Mouse (Mus musculus): Measurements from ENCODE around the gene Slc4a3. TPM values are rescaled to one million over a fixed set of nuclear protein-coding genes. Genes with fewer than 3 reads are reported as not detected.

Slc4a3 gene
- polyA plus RNA-seq, 1 experiment from 2014 or later = 43.0 TPM

GRCm38 (mm10) chr1:75556143-75556781 lies 10.2 kb downstream of the Slc4a3 start:
- Histone ChIP-seq H3K4me3 (replicated peaks; ENCODE audit: low read length) (no peak overlapping the region), H3K27me3 (ENCODE audit: control insufficient read depth, insufficient read depth, low read length) (no peaks in the 10 kb centered on the region), H3K9ac (no peak overlapping the region), H3K9me3 (ENCODE audit: control insufficient read depth, low read length) (no peaks in the 10 kb centered on the region), H3K4me1 (replicated peaks; ENCODE audit: control insufficient read depth, insufficient read depth, low read length) (0 out of 2 replicates have a peak, but pooled peaks cover 4% of the 10 kb centered on the region), H3K4me2 (replicated peaks) (no peak overlapping the region), H3K27ac (no peak overlapping the region), H3K36me3 (replicated peaks; ENCODE audit: control insufficient read depth, insufficient read depth) (peaks cover 74% of the 10 kb centered on the region)
- DNase-seq (ENCODE audit: low spot score) (no peak), ATAC-seq (ENCODE audit: low FRiP score) (no peak)
- 93% methylated on average over 9 of the region's 9 CpGs for WGBS

GRCm38 (mm10) chr1:75557041-75557440 lies 11.0 kb downstream of the Slc4a3 start:
- WGBS = 92% methylated on average over 7 of the region's 7 CpGs
- no peak for DNase-seq (ENCODE audit: low spot score)
- Histone ChIP-seq H3K9me3 (ENCODE audit: control insufficient read depth, low read length) (no peaks in the 10 kb centered on the region), H3K4me2 (replicated peaks) (no peak overlapping the region), H3K36me3 (replicated peaks; ENCODE audit: control insufficient read depth, insufficient read depth) (peaks cover 66% of the 10 kb centered on the region), H3K27me3 (ENCODE audit: control insufficient read depth, insufficient read depth, low read length) (no peaks in the 10 kb centered on the region), H3K27ac (no peak overlapping the region), H3K4me1 (replicated peaks; ENCODE audit: control insufficient read depth, insufficient read depth, low read length) (0 out of 2 replicates have a peak, but pooled peaks cover 4% of the 10 kb centered on the region), H3K9ac (no peak overlapping the region), H3K4me3 (replicated peaks; ENCODE audit: low read length) (no peak overlapping the region)
- no peak for ATAC-seq (ENCODE audit: low FRiP score)

- H3K27ac ChIP-seq = no peak overlapping the region
- H3K27me3 ChIP-seq (ENCODE audit: control insufficient read depth, insufficient read depth, low read length) = no peaks in the 10 kb centered on the region
Measured at GRCm38 (mm10) chr1:75558388-75559178, 12.5 kb downstream of the Slc4a3 start.

GRCm38 (mm10) chr1:75559212-75559925 lies 13.3 kb downstream of the Slc4a3 start:
- no peak overlapping the region for H3K27ac ChIP-seq
- ATAC-seq (ENCODE audit: low FRiP score) (peak; percentile 90), DNase-seq (ENCODE audit: low spot score) (peak; percentile 94)
- peaks cover 43% of the 10 kb centered on the region for H3K36me3 ChIP-seq (replicated peaks; ENCODE audit: control insufficient read depth, insufficient read depth)
- 0 out of 2 replicates have a peak, but pooled peaks cover 4% of the 10 kb centered on the region for H3K4me1 ChIP-seq (replicated peaks; ENCODE audit: control insufficient read depth, insufficient read depth, low read length)
- no peaks in the 10 kb centered on the region for H3K27me3 ChIP-seq (ENCODE audit: control insufficient read depth, insufficient read depth, low read length)
- H3K4me2 ChIP-seq (replicated peaks) = peak overlapping the region; percentile 14
- H3K4me3 ChIP-seq (replicated peaks; ENCODE audit: low read length) = no peak overlapping the region
- H3K9me3 ChIP-seq (ENCODE audit: control insufficient read depth, low read length) = peaks cover 4% of the 10 kb centered on the region; the same call in 1 of the 2 replicates
- 10% methylated on average over 17 of the region's 17 CpGs for whole genome bisulfite sequencing
- H3K9ac ChIP-seq = no peak overlapping the region

More at GRCm38 (mm10) chr1:75558388-75559178, 12.5 kb downstream of the Slc4a3 start:
- H3K4me1 ChIP-seq (replicated peaks; ENCODE audit: control insufficient read depth, insufficient read depth, low read length) = 0 out of 2 replicates have a peak, but pooled peaks cover 4% of the 10 kb centered on the region
- no peak for ATAC-seq (ENCODE audit: low FRiP score)
- no peak overlapping the region for H3K4me3 ChIP-seq (replicated peaks; ENCODE audit: low read length)
- peaks cover 4% of the 10 kb centered on the region; the same call in 1 of the 2 replicates for H3K9me3 ChIP-seq (ENCODE audit: control insufficient read depth, low read length)
- H3K4me2 ChIP-seq (replicated peaks) = no peak overlapping the region
- WGBS = 88% methylated on average over 18 of the region's 18 CpGs
- no peak for DNase-seq (ENCODE audit: low spot score)
- H3K9ac ChIP-seq = no peak overlapping the region
- peaks cover 51% of the 10 kb centered on the region for H3K36me3 ChIP-seq (replicated peaks; ENCODE audit: control insufficient read depth, insufficient read depth)

GRCm38 (mm10) chr1:75560206-75560913 lies 14.3 kb downstream of the Slc4a3 start:
- DNase-seq (ENCODE audit: low spot score) (no peak), ATAC-seq (ENCODE audit: low FRiP score) (no peak)
- H3K27me3 ChIP-seq (ENCODE audit: control insufficient read depth, insufficient read depth, low read length) = no peaks in the 10 kb centered on the region
- H3K4me1 ChIP-seq (replicated peaks; ENCODE audit: control insufficient read depth, insufficient read depth, low read length) = 0 out of 2 replicates have a peak, but pooled peaks cover 4% of the 10 kb centered on the region
- H3K4me2 ChIP-seq (replicated peaks) = no peak overlapping the region
- H3K27ac ChIP-seq = no peak overlapping the region
- H3K36me3 ChIP-seq (replicated peaks; ENCODE audit: control insufficient read depth, insufficient read depth) = peaks cover 33% of the 10 kb centered on the region
- peaks cover 4% of the 10 kb centered on the region; the same call in 1 of the 2 replicates for H3K9me3 ChIP-seq (ENCODE audit: control insufficient read depth, low read length)
- H3K9ac ChIP-seq = no peak overlapping the region
- H3K4me3 ChIP-seq (replicated peaks; ENCODE audit: low read length) = no peak overlapping the region
- 80% methylated on average over 12 of the region's 12 CpGs for WGBS

GRCm38 (mm10) chr1:75561221-75561897 lies 15.3 kb downstream of the Slc4a3 start:
- Histone ChIP-seq H3K27ac (peak overlapping the region; percentile 2; the same call in 1 of the 2 replicates), H3K27me3 (ENCODE audit: control insufficient read depth, insufficient read depth, low read length) (no peaks in the 10 kb centered on the region), H3K9me3 (ENCODE audit: control insufficient read depth, low read length) (peaks cover 4% of the 10 kb centered on the region; the same call in 1 of the 2 replicates), H3K36me3 (replicated peaks; ENCODE audit: control insufficient read depth, insufficient read depth) (peaks cover 24% of the 10 kb centered on the region), H3K4me3 (replicated peaks; ENCODE audit: low read length) (no peak overlapping the region), H3K4me2 (replicated peaks) (no peak overlapping the region), H3K9ac (no peak overlapping the region), H3K4me1 (replicated peaks; ENCODE audit: control insufficient read depth, insufficient read depth, low read length) (0 out of 2 replicates have a peak, but pooled peaks cover 4% of the 10 kb centered on the region)
- 51% methylated on average over 4 of the region's 4 CpGs for WGBS
- peak; percentile 35; the same call in 1 of the 2 replicates for ATAC-seq (ENCODE audit: low FRiP score)
- no peak for DNase-seq (ENCODE audit: low spot score)

- peaks cover 4% of the 10 kb centered on the region; the same call in 1 of the 2 replicates for H3K9me3 ChIP-seq (ENCODE audit: control insufficient read depth, low read length)
- no peak overlapping the region for H3K4me2 ChIP-seq (replicated peaks)
- DNase-seq (ENCODE audit: low spot score) (no peak), ATAC-seq (ENCODE audit: low FRiP score) (peak; percentile 10; the same call in 1 of the 2 replicates)
- 0 out of 2 replicates have a peak, but pooled peaks cover 4% of the 10 kb centered on the region for H3K4me1 ChIP-seq (replicated peaks; ENCODE audit: control insufficient read depth, insufficient read depth, low read length)
- WGBS = 52% methylated on average over 1 of the region's 1 CpGs
- H3K27me3 ChIP-seq (ENCODE audit: control insufficient read depth, insufficient read depth, low read length) = no peaks in the 10 kb centered on the region
- no peak overlapping the region for H3K4me3 ChIP-seq (replicated peaks; ENCODE audit: low read length)
- peak overlapping the region; percentile 2; the same call in 1 of the 2 replicates for H3K27ac ChIP-seq
- H3K36me3 ChIP-seq (replicated peaks; ENCODE audit: control insufficient read depth, insufficient read depth) = peaks cover 19% of the 10 kb centered on the region
- no peak overlapping the region for H3K9ac ChIP-seq
Measured at GRCm38 (mm10) chr1:75561898-75562238, 15.8 kb downstream of the Slc4a3 start.

- DNase-seq (ENCODE audit: low spot score) (no peak), ATAC-seq (ENCODE audit: low FRiP score) (no peak)
- Histone ChIP-seq H3K27me3 (ENCODE audit: control insufficient read depth, insufficient read depth, low read length) (no peaks in the 10 kb centered on the region), H3K4me2 (replicated peaks) (no peak overlapping the region), H3K4me3 (replicated peaks; ENCODE audit: low read length) (no peak overlapping the region), H3K36me3 (replicated peaks; ENCODE audit: control insufficient read depth, insufficient read depth) (0 out of 2 replicates have a peak, but pooled peaks cover under 1% of the 10 kb centered on the region), H3K9me3 (ENCODE audit: control insufficient read depth, low read length) (peaks cover 4% of the 10 kb centered on the region; the same call in 1 of the 2 replicates), H3K9ac (no peak overlapping the region), H3K27ac (no peak overlapping the region), H3K4me1 (replicated peaks; ENCODE audit: control insufficient read depth, insufficient read depth, low read length) (0 out of 2 replicates have a peak, but pooled peaks cover 2% of the 10 kb centered on the region)
- 89% methylated on average over 2 of the region's 2 CpGs for WGBS
Measured at GRCm38 (mm10) chr1:75564102-75564501, 18.0 kb downstream of the Slc4a3 start.

Data from hindbrain, embryonic 14.5 days (tissue).